Mouse (Mus musculus) heart, postnatal 0 days (tissue): ENCODE data around the gene Ralgapa1.

ENCODE experiments used
- CTCF ChIP-seq: IDR thresholded peaks from 2 replicates; pipeline ENCODE4 v1.5.1; 2016; ENCODE audit warnings: antibody characterized with exemption, control low read depth, low read depth
- EP300 ChIP-seq: IDR thresholded peaks from 2 replicates; pipeline ENCODE4 v1.6.1; 2016; ENCODE audit warnings: antibody characterized with exemption, low read depth

- TF ChIP-seq CTCF (no peak), EP300 (no peak)
These were observed 20.8 kb downstream of the Ralgapa1 start for GRCm38 (mm10) chr12:55800144-55800543.
